Mouse (Mus musculus): ENCODE data around the gene Kbtbd8.

Kbtbd8 gene

DNA sequence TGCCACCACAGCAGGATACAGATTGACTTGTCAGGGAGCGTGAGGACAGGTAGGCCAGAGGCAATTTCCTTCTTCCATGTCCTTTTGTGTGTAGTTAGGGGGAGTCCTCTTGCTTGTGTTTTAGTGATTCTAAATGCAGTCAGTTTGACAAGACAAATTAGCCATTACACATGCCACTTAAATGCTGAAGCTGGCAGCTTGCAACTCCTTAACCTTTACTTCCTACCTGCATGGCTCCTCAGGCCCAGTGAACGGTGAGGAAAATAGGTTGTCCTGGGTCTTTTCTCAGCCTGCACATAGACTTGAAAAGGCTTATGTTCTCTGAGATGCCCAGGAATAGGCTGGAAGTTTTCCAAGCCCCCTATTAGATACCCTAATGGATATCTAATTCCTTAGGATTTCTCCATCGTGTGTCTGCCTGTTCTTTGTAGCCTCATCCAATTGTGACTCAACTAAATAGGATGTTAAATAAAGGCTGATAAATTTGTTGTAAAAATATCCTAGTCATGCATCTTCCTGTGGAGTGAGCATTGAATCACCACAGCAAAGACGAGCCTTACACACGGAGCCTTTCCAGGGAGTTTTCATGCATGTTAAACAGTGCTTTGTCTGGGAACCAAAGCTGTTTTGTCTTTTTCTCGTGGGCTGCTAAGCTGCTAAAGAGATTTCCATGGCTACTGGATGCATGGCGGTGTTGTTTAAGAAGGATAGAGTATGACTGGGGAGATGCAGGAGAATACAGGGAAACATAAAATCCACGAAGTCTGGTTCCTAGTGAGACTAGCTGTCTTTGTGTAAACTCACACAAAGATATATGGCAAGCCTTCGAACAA is 57.5 kb downstream of the Kbtbd8 start:
- no peak for DNase-seq (ENCODE audit: low spot score in 2 of 2)
